10 mouse cellular contexts compared by ENCODE assay signal in the genomic region with DNA sequence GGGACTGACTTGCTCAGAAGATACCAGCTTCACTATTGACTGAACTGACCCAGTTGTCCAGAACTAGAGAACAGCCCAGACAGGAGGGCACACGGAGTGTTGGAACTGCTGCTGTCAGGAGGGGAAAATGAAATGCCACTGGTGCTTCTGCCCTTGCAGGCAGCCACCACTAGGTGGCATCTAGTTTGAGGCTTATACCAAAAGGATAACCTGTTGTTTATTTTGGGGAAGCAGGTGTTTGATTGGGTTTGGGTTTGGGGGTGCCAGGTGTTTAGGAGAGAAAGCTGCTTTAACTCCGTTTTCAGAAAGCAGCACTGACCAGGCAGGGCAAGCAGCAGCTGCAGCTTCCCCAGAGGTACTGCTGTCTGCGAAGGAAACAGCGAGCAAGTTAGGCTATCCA. TPM values are rescaled to one million over a fixed set of nuclear protein-coding genes. Genes with fewer than 3 reads are reported as not detected.
A peak's percentile ranks its signal among the peaks of the same experiment; 100 is the strongest.
DNase-seq lines count a peak whose midpoint lies in the region; ATAC-seq lines count a peak whose summit lies in the region.
"Had no signal": no experiment of that assay in that cellular context is flagged by ENCODE, and none has a peak within 500 bp of the region (broad histone marks: within the 10 kb centered on the region; RNA-seq: fewer than 3 reads in every experiment).

No protein-coding gene starts in this region.

- H3K4me3 ChIP-seq in intestine, embryonic 14.5 days (ENCODE audit: low read depth, low read length): no peak overlapping the region
- H3K4me3 ChIP-seq in intestine, embryonic 16.5 days (ENCODE audit: low read length): no peak overlapping the region
- no peak overlapping the region for H3K4me3 ChIP-seq in liver, embryonic 13.5 days (replicated peaks)
- H3K4me3 ChIP-seq: embryonic facial prominence, embryonic 15.5 days; limb, embryonic 15.5 days had no signal

- no peaks in the 10 kb centered on the region for H3K27me3 ChIP-seq in intestine, embryonic 14.5 days (replicated peaks; ENCODE audit: control insufficient read depth, insufficient read depth, low read length)
- no peaks in the 10 kb centered on the region for H3K27me3 ChIP-seq in intestine, embryonic 16.5 days (replicated peaks; ENCODE audit: control insufficient read depth, insufficient read depth, low read length)
- peaks cover 3% of the 10 kb centered on the region; the same call in 1 of the 2 replicates for H3K27me3 ChIP-seq in liver, embryonic 13.5 days
- H3K27me3 ChIP-seq: embryonic facial prominence, embryonic 15.5 days; limb, embryonic 15.5 days had no signal

- no peak overlapping the region for H3K4me2 ChIP-seq in intestine, embryonic 14.5 days (ENCODE audit: low read length)
- H3K4me2 ChIP-seq in intestine, embryonic 16.5 days (ENCODE audit: low read depth, low read length): no peak overlapping the region
- no peak overlapping the region for H3K4me2 ChIP-seq in liver, embryonic 13.5 days
- H3K4me2 ChIP-seq: embryonic facial prominence, embryonic 15.5 days; limb, embryonic 15.5 days had no signal

- WGBS in intestine, embryonic 14.5 days: 53% methylated on average over 4 of the region's 4 CpGs
- 54% methylated on average over 4 of the region's 4 CpGs for WGBS in intestine, embryonic 16.5 days
- 53% methylated on average over 4 of the region's 4 CpGs for WGBS in liver, embryonic 13.5 days (ENCODE audit: insufficient replicate concordance)

- ATAC-seq in intestine, embryonic 14.5 days (replicated peaks; ENCODE audit: low FRiP score, low TSS enrichment, low read depth): 0 out of 2 replicates have a peak, but pooled peaks have one; percentile 29
- ATAC-seq in intestine, embryonic 16.5 days: no peak
- peak; percentile 75 for ATAC-seq in CD4-positive, CD25-positive, alpha-beta regulatory T cell, adult 4 months
- ATAC-seq in activated CD4-positive, CD25-positive, alpha-beta regulatory T cell, adult 4 months: peak; percentile 71
- peak; percentile 53 for ATAC-seq in erythroid progenitor cell, adult 5-6 weeks (replicated peaks; ENCODE audit: low FRiP score, poor library complexity, severe bottlenecking)
- ATAC-seq in liver, embryonic 13.5 days (ENCODE audit: low read depth): 0 out of 2 replicates have a peak, but pooled peaks have one; percentile 7

- H3K9ac ChIP-seq in intestine, embryonic 14.5 days (ENCODE audit: low read length): no peak overlapping the region
- H3K9ac ChIP-seq in intestine, embryonic 16.5 days (ENCODE audit: low read depth, low read length): no peak overlapping the region
- H3K9ac ChIP-seq in liver, embryonic 13.5 days: no peak overlapping the region
- H3K9ac ChIP-seq: embryonic facial prominence, embryonic 15.5 days; limb, embryonic 15.5 days had no signal

- peaks cover 65% of the 10 kb centered on the region for H3K36me3 ChIP-seq in intestine, embryonic 14.5 days (ENCODE audit: control insufficient read depth, insufficient read depth, low read length)
- peaks cover 6% of the 10 kb centered on the region for H3K36me3 ChIP-seq in intestine, embryonic 16.5 days (ENCODE audit: control insufficient read depth, insufficient read depth, low read length)
- peaks cover 67% of the 10 kb centered on the region for H3K36me3 ChIP-seq in liver, embryonic 13.5 days

- 0 out of 2 replicates have a peak, but pooled peaks cover 2% of the 10 kb centered on the region for H3K4me1 ChIP-seq in intestine, embryonic 14.5 days (replicated peaks; ENCODE audit: control insufficient read depth, insufficient read depth, low read length)
- peaks cover 12% of the 10 kb centered on the region for H3K4me1 ChIP-seq in intestine, embryonic 16.5 days (ENCODE audit: control insufficient read depth, insufficient read depth, low read length)
- peaks cover 15% of the 10 kb centered on the region for H3K4me1 ChIP-seq in liver, embryonic 13.5 days (replicated peaks)
- H3K4me1 ChIP-seq: embryonic facial prominence, embryonic 15.5 days had no signal

- no peak overlapping the region for H3K27ac ChIP-seq in intestine, embryonic 14.5 days (ENCODE audit: low read depth)
- no peak overlapping the region for H3K27ac ChIP-seq in intestine, embryonic 16.5 days (ENCODE audit: low read length)
- no peak overlapping the region for H3K27ac ChIP-seq in liver, embryonic 13.5 days
- H3K27ac ChIP-seq: embryonic facial prominence, embryonic 15.5 days; limb, embryonic 15.5 days had no signal

- peak; percentile 65 for DNase-seq in intestine, embryonic 14.5 days (ENCODE audit: low spot score)
- DNase-seq in liver, embryonic 13.5 days: no peak
- DNase-seq in right cerebral cortex, adult 2 months (ENCODE audit: low spot score in 2 of 2): peak; percentile 65 to 75
- DNase-seq in Muller cell, postnatal 12 days (ENCODE audit: inconsistent ontology term): no peak

- H3K9me3 ChIP-seq in intestine, embryonic 14.5 days (ENCODE audit: control insufficient read depth, low read length): no peaks in the 10 kb centered on the region
- H3K9me3 ChIP-seq in intestine, embryonic 16.5 days (ENCODE audit: control insufficient read depth, low read length): no peaks in the 10 kb centered on the region
- no peaks in the 10 kb centered on the region for H3K9me3 ChIP-seq in liver, embryonic 13.5 days (replicated peaks)
- H3K9me3 ChIP-seq: embryonic facial prominence, embryonic 15.5 days; limb, embryonic 15.5 days had no signal

RNA-seq across cellular contexts. Expression of gene Clba1, which starts 7.6 kb away (rescaled TPM):
- 4.3 and 7.0 TPM in 2 replicates for polyA plus RNA-seq in intestine, embryonic 14.5 days (2014; fragmentation: Nextera tagmentation; extraction: Ambion mirVana)
- 3.4 and 4.1 TPM in 2 replicates for polyA plus RNA-seq in intestine, embryonic 16.5 days (2015; fragmentation: Nextera tagmentation; extraction: Ambion mirVana)
- under 1 TPM in 1 of 2 experiments, not detected in 1; 0.22 TPM for polyA plus RNA-seq in CD4-positive, CD25-positive, alpha-beta regulatory T cell, adult 4 months (2017; shearing (Covaris generic))
- polyA plus RNA-seq in activated CD4-positive, CD25-positive, alpha-beta regulatory T cell, adult 4 months (2017; shearing (Covaris generic)): under 1 TPM in 1 of 2 experiments, not detected in 1; 0.24 TPM
- not detected in 2 replicates for total RNA-seq in erythroid progenitor cell, adult 5-6 weeks (2015; ENCODE audit: low replicate concordance)
- total RNA-seq in erythroid progenitor cell, adult 5-6 weeks (2017; ENCODE audit: low replicate concordance): 0.51 TPM in 1 of 2 replicates, not detected in the other
- 0.71 and 0.83 TPM in 2 replicates for polyA plus RNA-seq in liver, embryonic 13.5 days (2015; fragmentation: Nextera tagmentation; extraction: Ambion mirVana)

RNA-seq across cellular contexts. Expression of gene Cdca4, which starts 12.9 kb away (rescaled TPM):
- polyA plus RNA-seq in intestine, embryonic 14.5 days (2014; fragmentation: Nextera tagmentation; extraction: Ambion mirVana): 116 and 126 TPM in 2 replicates
- polyA plus RNA-seq in intestine, embryonic 16.5 days (2015; fragmentation: Nextera tagmentation; extraction: Ambion mirVana): 69.2 and 79.6 TPM in 2 replicates
- 10 to 100 TPM; 70.5 to 85.8 TPM for polyA plus RNA-seq in CD4-positive, CD25-positive, alpha-beta regulatory T cell, adult 4 months (2017; shearing (Covaris generic))
- 10 to 100 TPM; 63.6 to 87.5 TPM for polyA plus RNA-seq in activated CD4-positive, CD25-positive, alpha-beta regulatory T cell, adult 4 months (2017; shearing (Covaris generic))
- 170 and 180 TPM in 2 replicates for total RNA-seq in erythroid progenitor cell, adult 5-6 weeks (2015; ENCODE audit: low replicate concordance)
- total RNA-seq in erythroid progenitor cell, adult 5-6 weeks (2017; ENCODE audit: low replicate concordance): 135 and 144 TPM in 2 replicates
- polyA plus RNA-seq in liver, embryonic 13.5 days (2015; fragmentation: Nextera tagmentation; extraction: Ambion mirVana): 69.5 and 76.9 TPM in 2 replicates

RNA-seq across cellular contexts. Expression of gene Ahnak2, which starts 13.8 kb away (rescaled TPM):
- polyA plus RNA-seq in intestine, embryonic 14.5 days (2014; fragmentation: Nextera tagmentation; extraction: Ambion mirVana): 2.9 and 3.1 TPM in 2 replicates
- 2.3 and 2.8 TPM in 2 replicates for polyA plus RNA-seq in intestine, embryonic 16.5 days (2015; fragmentation: Nextera tagmentation; extraction: Ambion mirVana)
- polyA plus RNA-seq in CD4-positive, CD25-positive, alpha-beta regulatory T cell, adult 4 months (2017; shearing (Covaris generic)): not detected
- polyA plus RNA-seq in activated CD4-positive, CD25-positive, alpha-beta regulatory T cell, adult 4 months (2017; shearing (Covaris generic)): not detected
- 0.36 TPM in 1 of 2 replicates, not detected in the other for total RNA-seq in erythroid progenitor cell, adult 5-6 weeks (2015; ENCODE audit: low replicate concordance)
- total RNA-seq in erythroid progenitor cell, adult 5-6 weeks (2017; ENCODE audit: low replicate concordance): 0.64 TPM in 1 of 2 replicates, not detected in the other
- 0.13 and 0.15 TPM in 2 replicates for polyA plus RNA-seq in liver, embryonic 13.5 days (2015; fragmentation: Nextera tagmentation; extraction: Ambion mirVana)

RNA-seq across cellular contexts. Expression of gene Gpr132, which starts 51.7 kb away (rescaled TPM):
- polyA plus RNA-seq in intestine, embryonic 14.5 days (2014; fragmentation: Nextera tagmentation; extraction: Ambion mirVana): 0.42 and 0.50 TPM in 2 replicates
- 0.40 and 0.48 TPM in 2 replicates for polyA plus RNA-seq in intestine, embryonic 16.5 days (2015; fragmentation: Nextera tagmentation; extraction: Ambion mirVana)
- 100 to 1,000 TPM in 1 of 2 experiments, 10 to 100 TPM in 1; 79.5 to 107 TPM for polyA plus RNA-seq in CD4-positive, CD25-positive, alpha-beta regulatory T cell, adult 4 months (2017; shearing (Covaris generic))
- 10 to 100 TPM; 65.9 to 77.3 TPM for polyA plus RNA-seq in activated CD4-positive, CD25-positive, alpha-beta regulatory T cell, adult 4 months (2017; shearing (Covaris generic))
- total RNA-seq in erythroid progenitor cell, adult 5-6 weeks (2015; ENCODE audit: low replicate concordance): 1.3 and 5.0 TPM in 2 replicates
- total RNA-seq in erythroid progenitor cell, adult 5-6 weeks (2017; ENCODE audit: low replicate concordance): 0.90 and 2.7 TPM in 2 replicates
- polyA plus RNA-seq in liver, embryonic 13.5 days (2015; fragmentation: Nextera tagmentation; extraction: Ambion mirVana): 0.23 and 0.30 TPM in 2 replicates

RNA-seq across cellular contexts. Expression of gene Pld4, which starts 55.8 kb away (rescaled TPM):
- polyA plus RNA-seq in intestine, embryonic 14.5 days (2014; fragmentation: Nextera tagmentation; extraction: Ambion mirVana): 12.6 and 13.0 TPM in 2 replicates
- 12.2 and 13.0 TPM in 2 replicates for polyA plus RNA-seq in intestine, embryonic 16.5 days (2015; fragmentation: Nextera tagmentation; extraction: Ambion mirVana)
- polyA plus RNA-seq in CD4-positive, CD25-positive, alpha-beta regulatory T cell, adult 4 months (2017; shearing (Covaris generic)): 1 to 10 TPM; 1.7 to 7.2 TPM
- 1 to 10 TPM in 1 of 2 experiments, under 1 TPM in 1; 0.50 to 4.7 TPM for polyA plus RNA-seq in activated CD4-positive, CD25-positive, alpha-beta regulatory T cell, adult 4 months (2017; shearing (Covaris generic))
- 20.1 and 29.9 TPM in 2 replicates for total RNA-seq in erythroid progenitor cell, adult 5-6 weeks (2015; ENCODE audit: low replicate concordance)
- total RNA-seq in erythroid progenitor cell, adult 5-6 weeks (2017; ENCODE audit: low replicate concordance): 8.9 and 14.0 TPM in 2 replicates
- polyA plus RNA-seq in liver, embryonic 13.5 days (2015; fragmentation: Nextera tagmentation; extraction: Ambion mirVana): 9.6 and 11.0 TPM in 2 replicates

Comparison
In these comparisons a context has a peak if more than half of its experiments do, and no peak if none do; other contexts are left out.
1. DNase-seq: peak in intestine, embryonic 14.5 days (single experiment) and right cerebral cortex, adult 2 months (2 of 2); none in liver, embryonic 13.5 days (single experiment) and Muller cell, postnatal 12 days (single experiment).